Mouse (Mus musculus) E14TG2a.4 (cell line): ENCODE measurements at regions not wholly inside any gene's neighbourhood (a gene's known extent, or its start where the extent isn't known, plus 50 kb on each side); places are given as distances from the start of the nearest gene placed in this dataset.

Source experiments
- H3K27me3 ChIP-seq: 2 replicates; pipeline ENCODE4 v1.6.1; 2014; ENCODE audit warnings: low read length, control low read depth; ENCODE audit not compliant: insufficient read depth
- H3K36me3 ChIP-seq: 2 replicates; pipeline ENCODE4 v1.6.1; 2014; ENCODE audit warnings: low read length, control low read depth; ENCODE audit not compliant: insufficient read depth
- H3K4me1 ChIP-seq: replicated peaks from 2 replicates; pipeline ENCODE4 v1.6.1; 2014; ENCODE audit warnings: low read depth, low read length, control low read depth
- H3K4me3 ChIP-seq: replicated peaks from 2 replicates; pipeline ENCODE4 v1.5.1; 2014; ENCODE audit warnings: mild to moderate bottlenecking, low read length
- H3K9me3 ChIP-seq: 2 replicates; pipeline ENCODE4 v1.6.1; 2014; ENCODE audit warnings: low read length, control low read depth
- CTCF ChIP-seq: conservative IDR thresholded peaks from 2 replicates; pipeline ENCODE4 v1.5.1; 2014; ENCODE audit warnings: low read length
- NANOG ChIP-seq: IDR thresholded peaks from 2 replicates; pipeline ENCODE4 v1.6.1; 2014; ENCODE audit warnings: borderline replicate concordance, low read length, mixed read lengths
- POU5F1 ChIP-seq: IDR thresholded peaks from 2 replicates; pipeline ENCODE4 v1.6.1; 2014; ENCODE audit warnings: low read length, borderline replicate concordance

DNA sequence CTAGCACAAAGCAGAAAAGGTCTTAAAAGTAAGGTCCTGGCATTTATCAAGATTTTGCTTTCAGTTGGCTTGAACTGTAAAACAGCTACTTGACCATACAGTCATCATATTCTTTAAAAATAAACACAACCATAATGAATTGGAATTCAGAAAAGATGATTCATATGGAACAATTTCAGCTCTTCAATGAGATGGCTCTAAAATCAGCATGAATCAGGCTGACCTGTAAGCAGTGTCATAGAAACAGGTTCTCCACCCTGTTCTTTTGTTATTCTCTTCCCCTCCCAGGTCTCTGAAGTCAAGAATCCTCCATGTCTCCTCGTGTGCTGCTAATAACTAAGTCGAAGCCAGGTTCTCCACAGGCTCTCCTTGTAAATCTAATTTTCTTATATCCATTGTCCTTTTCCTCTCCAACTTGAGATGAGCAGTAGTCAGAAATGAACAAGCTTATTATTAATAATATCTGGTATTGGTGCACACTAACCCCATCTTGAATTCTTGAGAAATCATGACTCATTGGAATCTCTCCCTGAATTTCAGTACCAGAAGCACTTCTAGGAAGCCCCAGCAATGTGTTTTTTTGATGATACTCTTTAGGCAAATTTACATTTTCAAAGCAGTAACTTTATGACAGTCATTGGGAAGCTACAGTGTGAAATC is 1113.7 kb upstream of the Zeb2 start:
- no peak for TF ChIP-seq POU5F1
- no peak for TF ChIP-seq CTCF
- TF ChIP-seq NANOG, result no peak
- Histone ChIP-seq H3K36me3 (no peaks in the 10 kb centered on the region), H3K4me3 (no peak overlapping the region), H3K27me3 (no peaks in the 10 kb centered on the region), H3K9me3 (no peaks in the 10 kb centered on the region), H3K4me1 (no peaks in the 10 kb centered on the region)

DNA sequence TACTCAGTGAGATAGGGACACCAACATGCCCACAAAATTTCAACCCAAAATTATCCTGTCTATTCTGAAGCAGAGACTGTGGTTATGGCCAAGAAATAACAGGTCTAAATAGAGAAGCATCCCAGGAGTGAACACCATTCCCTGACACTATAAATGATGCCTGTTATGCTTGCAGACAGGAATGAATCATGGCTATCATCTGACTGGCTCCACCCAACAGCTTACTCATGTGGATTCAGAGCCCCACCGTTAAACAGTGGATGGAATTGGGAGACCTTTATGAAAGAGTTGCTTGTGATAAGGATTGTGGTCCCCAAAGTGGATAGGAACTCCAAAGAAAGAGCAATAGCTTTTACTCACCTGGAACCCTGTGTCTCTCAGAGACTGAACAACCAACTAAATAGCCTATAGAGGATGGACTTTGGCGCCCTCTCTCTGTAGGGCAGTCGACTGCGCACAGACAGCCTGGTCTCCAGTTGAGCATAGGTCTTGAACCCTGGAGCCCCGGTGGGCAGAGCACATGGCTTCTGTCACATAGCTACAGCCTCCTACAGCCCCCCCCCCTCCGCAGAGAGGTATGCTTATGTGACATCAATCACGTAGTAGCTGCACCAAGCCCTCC is 1101.3 kb upstream of the Zeb2 start:
- Histone ChIP-seq H3K36me3 (no peaks in the 10 kb centered on the region), H3K4me1 (no peaks in the 10 kb centered on the region), H3K27me3 (no peaks in the 10 kb centered on the region), H3K9me3 (no peaks in the 10 kb centered on the region), H3K4me3 (no peak overlapping the region)
- TF ChIP-seq NANOG (no peak), POU5F1 (no peak), CTCF (no peak)

DNA sequence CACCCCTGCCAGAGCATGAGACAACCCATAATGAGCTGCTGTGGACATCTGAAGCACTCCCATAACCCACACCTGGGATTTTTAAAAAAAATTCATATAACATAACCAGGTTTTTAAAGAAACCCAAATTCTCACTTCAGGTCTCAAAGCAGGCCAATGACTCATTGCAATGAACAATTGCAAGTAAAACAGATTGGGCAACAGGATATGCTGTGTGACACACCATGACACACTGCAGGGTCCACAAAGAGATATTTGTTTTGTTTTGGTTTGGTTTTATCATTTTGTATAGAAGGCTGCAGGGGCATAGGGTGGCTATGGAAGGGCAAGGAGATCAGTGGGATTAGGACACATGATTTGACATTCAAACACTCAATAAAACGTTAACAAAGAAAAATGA is 1082.1 kb upstream of the Zeb2 start:
- no peak overlapping the region for H3K4me3 ChIP-seq

DNA sequence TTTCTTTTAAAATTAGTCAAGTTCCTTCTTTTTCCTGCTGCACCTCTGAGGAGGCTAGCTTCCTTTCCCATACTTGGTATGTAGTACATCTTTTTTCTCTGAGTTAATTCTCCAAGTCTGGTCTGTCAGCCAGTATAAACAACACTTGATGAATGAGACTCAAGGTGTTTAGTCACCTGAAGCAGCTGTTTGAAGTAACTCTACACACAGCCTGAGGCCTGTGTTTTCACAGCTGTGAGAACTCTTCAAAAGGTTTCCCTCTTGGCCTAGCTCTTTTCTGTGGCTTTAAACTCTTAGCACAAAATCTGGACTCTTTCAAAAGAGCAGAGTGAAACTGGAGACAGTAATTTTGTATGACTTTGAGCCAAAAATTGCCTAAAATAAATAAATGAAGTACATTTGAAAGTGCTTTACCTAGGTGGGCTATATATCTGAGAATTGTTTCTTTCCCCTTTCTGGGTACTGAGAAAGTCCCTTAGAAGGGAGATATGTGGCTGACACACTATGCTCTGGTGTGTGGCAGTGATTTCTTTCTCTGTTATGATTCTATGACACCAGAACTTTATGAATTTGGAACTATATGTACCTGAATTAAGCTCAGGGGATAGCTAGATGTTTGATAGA is 1070.2 kb upstream of the Zeb2 start:
- TF ChIP-seq NANOG (no peak), CTCF (no peak), POU5F1 (no peak)
- H3K36me3 ChIP-seq, result no peaks in the 10 kb centered on the region
- H3K4me1 ChIP-seq, result no peaks in the 10 kb centered on the region
- H3K9me3 ChIP-seq, result no peaks in the 10 kb centered on the region
- H3K27me3 ChIP-seq, result no peaks in the 10 kb centered on the region
- H3K4me3 ChIP-seq, result no peak overlapping the region

More for the DNA sequence above, 1082.1 kb upstream of the Zeb2 start:
- Histone ChIP-seq H3K9me3 (no peaks in the 10 kb centered on the region), H3K27me3 (no peaks in the 10 kb centered on the region), H3K36me3 (no peaks in the 10 kb centered on the region), H3K4me1 (no peaks in the 10 kb centered on the region)
- TF ChIP-seq POU5F1 (no peak), NANOG (no peak), CTCF (no peak)

DNA sequence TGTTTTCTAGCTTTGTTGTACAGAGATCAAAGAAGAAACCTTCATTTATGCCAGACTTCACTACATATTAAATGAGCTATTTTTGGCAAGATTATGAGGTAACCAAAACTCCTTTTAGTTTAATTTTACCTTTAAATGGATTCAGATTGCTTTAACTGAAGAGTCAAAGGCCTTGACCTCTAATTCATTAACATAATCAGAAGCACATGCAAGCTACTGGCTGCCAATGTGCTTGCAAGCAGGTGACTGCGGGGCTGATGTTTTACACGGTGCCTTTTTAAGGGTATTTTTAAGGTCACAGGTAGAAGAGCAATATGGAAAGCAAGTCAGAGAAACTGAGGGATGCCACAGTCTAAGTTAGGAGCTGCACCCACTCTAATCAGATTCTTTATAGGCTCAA is 1066.0 kb upstream of the Zeb2 start:
- Histone ChIP-seq H3K9me3 (no peaks in the 10 kb centered on the region), H3K4me1 (no peaks in the 10 kb centered on the region), H3K27me3 (no peaks in the 10 kb centered on the region), H3K36me3 (no peaks in the 10 kb centered on the region), H3K4me3 (no peak overlapping the region)
- TF ChIP-seq CTCF (no peak), POU5F1 (no peak), NANOG (no peak)

DNA sequence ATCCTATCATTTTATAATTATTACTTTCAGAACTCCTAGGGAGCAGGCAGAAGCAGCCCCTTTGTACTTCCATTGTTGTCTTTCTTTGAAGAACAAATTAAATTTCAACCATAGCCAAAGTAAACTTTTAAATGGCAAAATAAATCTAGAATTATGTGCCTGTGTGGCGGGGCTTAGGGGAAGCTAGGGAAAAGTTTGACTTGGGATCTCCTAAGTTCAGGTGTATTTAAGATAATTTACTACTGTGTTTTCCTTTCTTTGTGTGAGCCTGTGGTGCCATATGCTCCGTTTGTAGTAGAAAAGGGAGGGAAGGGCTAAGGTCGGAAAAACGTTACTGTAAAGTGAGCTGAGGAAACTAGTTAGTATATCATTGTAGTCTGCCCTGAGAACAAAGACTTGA is 1062.5 kb upstream of the Zeb2 start:
- Histone ChIP-seq H3K27me3 (no peaks in the 10 kb centered on the region), H3K4me1 (no peaks in the 10 kb centered on the region), H3K9me3 (no peaks in the 10 kb centered on the region), H3K36me3 (no peaks in the 10 kb centered on the region), H3K4me3 (no peak overlapping the region)
- TF ChIP-seq CTCF, result no peak
- no peak for TF ChIP-seq NANOG
- no peak for TF ChIP-seq POU5F1

DNA sequence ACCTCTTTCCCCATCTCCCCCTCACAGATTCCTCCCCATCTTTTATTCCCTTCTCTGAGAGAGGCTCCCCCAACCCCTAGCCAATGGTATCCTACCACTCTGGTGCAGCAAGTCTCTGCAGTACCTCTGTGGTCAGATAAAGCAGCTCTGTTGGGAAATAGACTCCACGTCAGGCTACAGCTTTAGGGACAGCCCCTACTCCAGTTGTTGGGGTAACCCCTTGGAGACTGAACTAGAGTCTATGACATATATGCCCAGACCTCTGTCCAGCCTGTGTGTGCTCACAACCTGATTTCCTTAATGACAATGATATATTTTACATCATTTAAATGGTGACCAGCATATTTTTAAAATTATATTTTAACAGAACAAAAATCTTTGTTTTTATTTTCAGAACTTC is 1051.3 kb upstream of the Zeb2 start:
- Histone ChIP-seq H3K27me3 (no peaks in the 10 kb centered on the region), H3K9me3 (no peaks in the 10 kb centered on the region), H3K4me3 (no peak overlapping the region), H3K4me1 (no peaks in the 10 kb centered on the region), H3K36me3 (no peaks in the 10 kb centered on the region)
- TF ChIP-seq CTCF (no peak), POU5F1 (no peak)

DNA sequence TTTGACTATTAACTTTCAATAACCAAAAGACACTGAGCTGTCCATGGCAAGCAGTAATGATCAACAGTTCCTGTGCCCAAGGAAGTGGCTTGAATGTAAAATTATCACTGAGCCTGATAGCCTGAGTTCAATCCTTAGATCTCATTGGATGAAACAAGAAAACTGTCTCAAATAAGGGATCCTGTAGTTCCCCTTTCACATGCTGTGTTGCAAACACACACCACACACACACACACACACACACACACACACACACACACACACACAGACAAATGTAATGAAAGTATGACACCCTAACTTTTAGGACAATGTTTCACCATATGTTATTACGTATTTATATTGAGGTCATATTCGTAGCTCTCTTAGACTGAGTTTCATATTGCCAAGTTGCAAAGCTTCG is 1032.7 kb upstream of the Zeb2 start:
- TF ChIP-seq POU5F1 (no peak), NANOG (no peak), CTCF (no peak)
- Histone ChIP-seq H3K36me3 (no peaks in the 10 kb centered on the region), H3K4me1 (no peaks in the 10 kb centered on the region), H3K27me3 (no peaks in the 10 kb centered on the region), H3K9me3 (no peaks in the 10 kb centered on the region), H3K4me3 (no peak overlapping the region)
